Mouse (Mus musculus) embryonic facial prominence, embryonic 12.5 days (tissue): ENCODE measurements around the gene Shpk. TPM values are rescaled to one million over a fixed set of nuclear protein-coding genes. Genes with fewer than 3 reads are reported as not detected.

Experiments
- ATAC-seq: fragments of 200-750 bp; cut with Nextera tagmentation; 2 replicates; pipeline ENCODE4 v1.8.0; 2017; ENCODE audit not compliant: insufficient number of reproducible peaks, insufficient read depth, low FRiP score, low TSS enrichment
- H3K27ac ChIP-seq: fragments of 300-500 bp; sonication (generic); 2 replicates; pipeline ENCODE4 v1.5.1; 2016; ENCODE audit warnings: mild to moderate bottlenecking
- H3K27me3 ChIP-seq: fragments of 300-500 bp; sonication (generic); 2 replicates; pipeline ENCODE4 v1.6.1; 2016; ENCODE audit warnings: mild to moderate bottlenecking, moderate library complexity
- H3K36me3 ChIP-seq: fragments of 300-500 bp; sonication (generic); 2 replicates; pipeline ENCODE4 v1.6.1; 2016; ENCODE audit warnings: mild to moderate bottlenecking
- H3K4me1 ChIP-seq: fragments of 300-500 bp; sonication (generic); 2 replicates; pipeline ENCODE4 v1.6.1; 2016
- H3K4me2 ChIP-seq: fragments of 300-500 bp; sonication (generic); replicated peaks from 2 replicates; pipeline ENCODE4 v1.6.1; 2016; ENCODE audit warnings: mild to moderate bottlenecking, moderate library complexity
- H3K4me3 ChIP-seq: fragments of 300-500 bp; sonication (generic); 2 replicates; pipeline ENCODE4 v1.5.1; 2016; ENCODE audit warnings: mild to moderate bottlenecking
- H3K9ac ChIP-seq: fragments of 300-500 bp; sonication (generic); 2 replicates; pipeline ENCODE4 v1.6.1; 2016; ENCODE audit warnings: mild to moderate bottlenecking, moderate library complexity
- H3K9me3 ChIP-seq: fragments of 300-500 bp; sonication (generic); 2 replicates; pipeline ENCODE4 v1.6.1; 2016; ENCODE audit warnings: mild to moderate bottlenecking, moderate library complexity
- WGBS: fragments of 180-500 bp; shearing (Covaris S2); methylation state at CpG from one replicate; pipeline ENCODE4 v1.1.7; 2016; 5-methylcytosine and 5-hydroxymethylcytosine counted together
- polyA plus RNA-seq: library from polyadenylated mRNA; unstranded; fragments of >200 nt; fragmentation: Nextera tagmentation; extraction: Ambion mirVana; gene quantifications from 2 replicates; pipeline ENCODE4 v1.2.1, GENCODE M21; 2016

The Shpk gene
- polyA plus RNA-seq, 1 experiment from 2014 or later: 2.0 TPM

GRCm38 (mm10) chr11:73232513-73232912 is 33.3 kb downstream of the Shpk start:
- ATAC-seq: no peak
- no peaks in the 10 kb centered on the region for H3K27me3 ChIP-seq
- no peak overlapping the region for H3K27ac ChIP-seq
- no peaks in the 10 kb centered on the region for H3K9me3 ChIP-seq
- no peaks in the 10 kb centered on the region for H3K4me1 ChIP-seq
- no peak overlapping the region for H3K9ac ChIP-seq
- H3K4me3 ChIP-seq: no peak overlapping the region
- H3K4me2 ChIP-seq: no peak overlapping the region
- 62% methylated on average over 2 of the region's 2 CpGs for WGBS
- H3K36me3 ChIP-seq: no peaks in the 10 kb centered on the region

GRCm38 (mm10) chr11:73233992-73234391 is 34.7 kb downstream of the Shpk start, which contains the start of gene Trpv1:
Trpv1 (plus strand) TSS chr11:73234292.
- H3K27me3 ChIP-seq: no peaks in the 10 kb centered on the region
- H3K4me2 ChIP-seq: no peak within 1 kb of the TSS
- 86% methylated on average over 5 of the region's 5 CpGs for WGBS
- no peaks in the 10 kb centered on the region for H3K36me3 ChIP-seq
- no peak within 1 kb of the TSS for H3K9ac ChIP-seq
- no peak within 1 kb of the TSS for H3K27ac ChIP-seq
- ATAC-seq: no peak
- H3K4me3 ChIP-seq: no peak within 1 kb of the TSS
- no peaks in the 10 kb centered on the region for H3K9me3 ChIP-seq
- H3K4me1 ChIP-seq: no peaks in the 10 kb centered on the region

- no peak for ATAC-seq
- H3K27ac ChIP-seq: peak overlapping the region; percentile 66; the same call in 1 of the 2 replicates
- H3K9me3 ChIP-seq: no peaks in the 10 kb centered on the region
- no peaks in the 10 kb centered on the region for H3K4me1 ChIP-seq
- no peak overlapping the region for H3K9ac ChIP-seq
- 28% methylated on average over 5 of the region's 5 CpGs for WGBS
- H3K4me3 ChIP-seq: no peak overlapping the region
- H3K36me3 ChIP-seq: no peaks in the 10 kb centered on the region
- no peaks in the 10 kb centered on the region for H3K27me3 ChIP-seq
- no peak overlapping the region for H3K4me2 ChIP-seq
These were observed 36.9 kb downstream of the Shpk start for GRCm38 (mm10) chr11:73235990-73236701.

- WGBS: 70% methylated on average over 3 of the region's 3 CpGs
- H3K9me3 ChIP-seq: no peaks in the 10 kb centered on the region
- H3K4me2 ChIP-seq: no peak overlapping the region
- H3K27me3 ChIP-seq: no peaks in the 10 kb centered on the region
- no peaks in the 10 kb centered on the region for H3K36me3 ChIP-seq
- no peak overlapping the region for H3K9ac ChIP-seq
- 0 out of 2 replicates have a peak overlapping the region, but pooled peaks have one; percentile 30 for H3K27ac ChIP-seq
- H3K4me1 ChIP-seq: no peaks in the 10 kb centered on the region
- no peak for ATAC-seq
- no peak overlapping the region for H3K4me3 ChIP-seq
These were observed 37.5 kb downstream of the Shpk start for GRCm38 (mm10) chr11:73236731-73237130.

- no peak overlapping the region for H3K27ac ChIP-seq
- H3K9me3 ChIP-seq: no peaks in the 10 kb centered on the region
- H3K4me3 ChIP-seq: no peak overlapping the region
- WGBS: 87% methylated on average over 6 of the region's 6 CpGs
- no peak for ATAC-seq
- H3K4me1 ChIP-seq: no peaks in the 10 kb centered on the region
- no peak overlapping the region for H3K4me2 ChIP-seq
- H3K36me3 ChIP-seq: no peaks in the 10 kb centered on the region
- no peaks in the 10 kb centered on the region for H3K27me3 ChIP-seq
- H3K9ac ChIP-seq: no peak overlapping the region
These were observed 42.9 kb downstream of the Shpk start for GRCm38 (mm10) chr11:73242199-73242598.

GRCm38 (mm10) chr11:73242777-73243176 is 43.5 kb downstream of the Shpk start:
- no peaks in the 10 kb centered on the region for H3K27me3 ChIP-seq
- no peaks in the 10 kb centered on the region for H3K4me1 ChIP-seq
- H3K4me2 ChIP-seq: no peak overlapping the region
- WGBS: 90% methylated on average over 4 of the region's 4 CpGs
- H3K9ac ChIP-seq: no peak overlapping the region
- no peak for ATAC-seq
- no peaks in the 10 kb centered on the region for H3K9me3 ChIP-seq
- no peak overlapping the region for H3K27ac ChIP-seq
- H3K4me3 ChIP-seq: no peak overlapping the region
- H3K36me3 ChIP-seq: no peaks in the 10 kb centered on the region

- no peak overlapping the region for H3K4me2 ChIP-seq
- H3K9me3 ChIP-seq: no peaks in the 10 kb centered on the region
- WGBS: 79% methylated on average over 4 of the region's 4 CpGs
- H3K27ac ChIP-seq: no peak overlapping the region
- ATAC-seq: no peak
- H3K4me3 ChIP-seq: no peak overlapping the region
- no peaks in the 10 kb centered on the region for H3K27me3 ChIP-seq
- no peak overlapping the region for H3K9ac ChIP-seq
- H3K4me1 ChIP-seq: no peaks in the 10 kb centered on the region
- no peaks in the 10 kb centered on the region for H3K36me3 ChIP-seq
These were observed 58.2 kb downstream of the Shpk start for GRCm38 (mm10) chr11:73257362-73257945.

- Histone ChIP-seq H3K4me3 (no peak overlapping the region), H3K36me3 (no peaks in the 10 kb centered on the region), H3K9me3 (no peaks in the 10 kb centered on the region), H3K4me2 (no peak overlapping the region), H3K27ac (no peak overlapping the region), H3K9ac (no peak overlapping the region), H3K4me1 (no peaks in the 10 kb centered on the region), H3K27me3 (no peaks in the 10 kb centered on the region)
- no peak for ATAC-seq
These were observed 59.4 kb downstream of the Shpk start for GRCm38 (mm10) chr11:73258664-73259063.

- no peak for ATAC-seq
- no peak overlapping the region for H3K27ac ChIP-seq
- H3K4me1 ChIP-seq: no peaks in the 10 kb centered on the region
- 68% methylated on average over 3 of the region's 3 CpGs for WGBS
- H3K4me3 ChIP-seq: no peak overlapping the region
- H3K4me2 ChIP-seq: no peak overlapping the region
- no peaks in the 10 kb centered on the region for H3K9me3 ChIP-seq
- no peak overlapping the region for H3K9ac ChIP-seq
- H3K36me3 ChIP-seq: no peaks in the 10 kb centered on the region
- no peaks in the 10 kb centered on the region for H3K27me3 ChIP-seq
These were observed 61.2 kb downstream of the Shpk start for GRCm38 (mm10) chr11:73260457-73260856.

- Histone ChIP-seq H3K36me3 (no peaks in the 10 kb centered on the region), H3K4me2 (no peak overlapping the region), H3K9ac (no peak overlapping the region), H3K9me3 (no peaks in the 10 kb centered on the region), H3K4me3 (no peak overlapping the region), H3K27ac (no peak overlapping the region), H3K4me1 (no peaks in the 10 kb centered on the region), H3K27me3 (no peaks in the 10 kb centered on the region)
- 74% methylated on average over 1 of the region's 1 CpGs for WGBS
- ATAC-seq: no peak
These were observed 62.1 kb downstream of the Shpk start for GRCm38 (mm10) chr11:73261385-73261784.

GRCm38 (mm10) chr11:73267267-73267666 is 68.0 kb downstream of the Shpk start, which contains the start of gene Trpv3:
Trpv3 (plus strand) TSS chr11:73267388.
- 78% methylated on average over 7 of the region's 7 CpGs for WGBS
- H3K27ac ChIP-seq: no peak within 1 kb of the TSS
- no peak for ATAC-seq
- H3K4me1 ChIP-seq: no peaks in the 10 kb centered on the region
- H3K4me3 ChIP-seq: no peak within 1 kb of the TSS
- H3K4me2 ChIP-seq: no peak within 1 kb of the TSS
- H3K27me3 ChIP-seq: no peaks in the 10 kb centered on the region
- H3K9me3 ChIP-seq: no peaks in the 10 kb centered on the region
- H3K9ac ChIP-seq: no peak within 1 kb of the TSS
- no peaks in the 10 kb centered on the region for H3K36me3 ChIP-seq
